Mouse (Mus musculus) heart, adult 2 months (tissue): ENCODE results near the gene 1110008L16Rik.

Source experiments
- CTCF ChIP-seq: fragments of 200-600 bp; IDR thresholded peaks from 2 replicates; pipeline ENCODE4 v1.8.1; 2022; ENCODE audit warnings: antibody characterized with exemption, mild to moderate bottlenecking, moderate library complexity
- EP300 ChIP-seq: fragments of 200-500 bp; IDR thresholded peaks from 2 replicates; pipeline ENCODE4 v1.6.1; 2011; ENCODE audit warnings: low read depth, low read length, control low read depth; ENCODE audit not compliant: insufficient read depth
- POLR2A ChIP-seq: fragments of 200-500 bp; IDR thresholded peaks from 2 replicates; pipeline ENCODE4 v1.6.1; 2011; ENCODE audit warnings: mild to moderate bottlenecking, low read depth, low read length, control low read depth; ENCODE audit not compliant: insufficient read depth

- TF ChIP-seq CTCF (no peak), POLR2A (no peak), EP300 (no peak)
Measured at GRCm38 (mm10) chr12:55399128-55399677, 99.8 kb downstream of the 1110008L16Rik start.
